Mouse (Mus musculus): Measurements from ENCODE around the gene Stpg2.

- no peak for TF ChIP-seq CTCF (IDR thresholded peaks at IDR 0.05; ENCODE audit: low read depth, low read length)
- no peak for TF ChIP-seq POLR2A (IDR thresholded peaks at IDR 0.05; ENCODE audit: borderline replicate concordance, low read depth, low read length)
These were observed at the start of gene Stpg2 for GRCm38 (mm10) chr3:139205444-139205998.
